Mouse (Mus musculus): ENCODE measurements around the gene Efemp1. TPM values are rescaled to one million over a fixed set of nuclear protein-coding genes. Genes with fewer than 3 reads are reported as not detected.

Efemp1 gene
- 8.5 and 10.6 TPM in 2 replicates for polyA plus RNA-seq (2012; rRNA removed; ENCODE audit: low replicate concordance)

DNA sequence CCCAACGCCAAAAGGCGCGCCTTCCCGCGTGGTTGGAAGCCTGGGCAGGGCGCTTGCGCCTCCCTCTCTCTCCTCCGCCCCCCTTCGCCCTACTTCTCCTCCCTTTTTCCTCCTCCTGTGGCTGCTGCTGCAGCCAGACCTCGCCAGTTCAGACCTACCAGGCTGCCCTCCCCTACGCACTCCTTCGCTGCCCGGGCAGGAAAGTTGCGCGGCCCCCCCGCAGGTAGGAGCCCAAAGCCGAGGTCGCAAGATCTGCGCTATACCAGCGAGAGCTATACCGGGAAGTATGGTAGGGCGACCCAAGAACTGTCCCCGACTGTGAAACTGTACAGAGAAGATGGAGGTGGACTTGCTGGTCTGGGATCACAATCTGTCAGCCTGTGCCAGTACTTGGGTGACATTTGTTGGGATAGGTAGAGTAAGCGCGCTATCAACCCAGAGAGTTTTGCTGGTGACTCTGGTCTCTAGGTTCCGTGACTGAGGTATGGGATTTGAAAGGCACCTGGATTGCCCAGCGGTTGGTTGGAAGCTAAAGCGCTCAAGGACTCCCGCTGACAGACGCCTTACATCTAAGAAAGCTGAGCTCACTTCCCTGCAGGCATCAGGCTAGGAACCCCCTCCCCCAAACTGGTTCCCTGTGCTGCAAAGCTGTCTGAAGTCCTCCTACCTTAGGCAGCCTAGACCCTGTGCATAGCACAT lies at the start of gene Efemp1:
Efemp1 (plus strand) TSS at position 103 of the 699 bp plus-strand sequence.

